Mouse (Mus musculus): ENCODE data around the gene Cstad.

- TF ChIP-seq CTCF (IDR thresholded peaks at IDR 0.05; ENCODE audit: low read depth) (no peak), EP300 (IDR thresholded peaks at IDR 0.05; ENCODE audit: low read depth) (no peak)
Measured at GRCm38 (mm10) chr2:30571647-30572046, 23.2 kb upstream of the Cstad start.

All from liver, embryonic 14.5 days (tissue).